ENCODE assay signal across 8 mouse cellular contexts in the genomic region with DNA sequence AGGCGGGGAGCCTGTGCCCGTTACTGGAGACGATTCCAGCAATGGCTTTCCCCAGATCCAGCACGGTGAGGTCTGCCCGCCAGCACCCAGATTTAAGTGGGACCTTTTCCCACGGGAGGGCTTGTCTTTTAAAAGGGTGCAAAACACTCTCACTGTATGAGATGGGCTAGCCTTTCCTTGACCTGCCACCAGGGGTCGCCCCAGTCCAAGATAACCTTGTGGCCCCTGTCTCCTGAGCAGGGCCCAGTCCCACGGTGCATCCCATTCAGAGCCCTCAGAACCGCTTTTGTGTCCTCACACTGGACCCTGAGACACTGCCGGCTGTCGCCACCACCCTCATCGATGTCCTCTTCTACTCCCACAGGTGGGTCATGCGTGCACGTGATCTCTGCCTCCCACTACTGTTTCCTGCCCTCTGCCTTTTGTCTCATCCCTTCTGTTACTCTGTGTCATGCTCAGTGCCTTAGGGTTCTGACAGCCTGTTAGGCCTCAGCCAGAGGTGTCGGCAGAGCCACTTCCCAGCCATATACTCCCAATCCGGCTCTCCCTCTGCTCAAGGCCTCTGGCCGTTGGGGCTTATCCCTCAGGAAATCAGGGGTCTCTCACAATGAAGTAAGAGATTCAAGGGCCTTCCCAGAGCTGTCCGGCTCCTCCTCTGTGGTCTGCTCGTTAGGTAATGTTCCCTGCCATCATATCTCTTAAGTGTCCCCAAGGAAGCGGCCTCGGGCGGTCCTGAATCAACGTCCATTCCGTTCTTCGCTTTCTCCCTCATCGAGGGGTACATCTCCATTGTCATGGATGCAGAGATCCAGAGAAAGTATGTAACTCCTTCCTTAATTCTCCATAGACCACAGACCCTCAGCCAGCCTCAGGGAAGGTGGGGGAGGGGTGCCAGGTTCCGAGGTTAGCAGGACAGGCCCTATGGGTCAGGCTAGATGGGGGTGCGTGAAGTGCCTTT. TPM values are rescaled to one million over a fixed set of nuclear protein-coding genes. Genes with fewer than 3 reads are reported as not detected.
DNase-seq lines count a peak whose midpoint lies in the region; ATAC-seq and TF ChIP-seq lines count a peak whose summit lies in the region.

No protein-coding gene starts in this region.

- 0 out of 2 replicates have a peak overlapping the region, but pooled peaks have one; percentile 1 for H3K27ac ChIP-seq in forebrain, embryonic 10.5 days
- H3K27ac ChIP-seq in forebrain, embryonic 16.5 days (ENCODE audit: low read length) = no peak overlapping the region
- H3K27ac ChIP-seq in cerebellum, adult 2 months (ENCODE audit: insufficient read depth, low read length) = no peak overlapping the region

- H3K36me3 ChIP-seq in forebrain, embryonic 10.5 days (replicated peaks) = peaks cover 7% of the 10 kb centered on the region; the same call in 1 of the 2 replicates
- no peaks in the 10 kb centered on the region for H3K36me3 ChIP-seq in forebrain, embryonic 16.5 days (ENCODE audit: control insufficient read depth, insufficient read depth)

- H3K4me1 ChIP-seq in forebrain, embryonic 10.5 days = peaks cover 36% of the 10 kb centered on the region
- H3K4me1 ChIP-seq in forebrain, embryonic 16.5 days (replicated peaks; ENCODE audit: control insufficient read depth, insufficient read depth, low read length) = peaks cover 8% of the 10 kb centered on the region
- no peaks in the 10 kb centered on the region for H3K4me1 ChIP-seq in cerebellum, adult 2 months (ENCODE audit: control insufficient read depth, insufficient read depth, low read length)

- H3K9me3 ChIP-seq in forebrain, embryonic 10.5 days = no peaks in the 10 kb centered on the region; the same call in 1 of the 2 replicates
- H3K9me3 ChIP-seq in forebrain, embryonic 16.5 days (ENCODE audit: control insufficient read depth, low read length) = peaks cover 6% of the 10 kb centered on the region

- TF ChIP-seq POLR2A in cerebellum, adult 2 months (IDR thresholded peaks at IDR 0.05; ENCODE audit: borderline replicate concordance, insufficient read depth, low read length) = no peak

- peaks cover 39% of the 10 kb centered on the region for H3K27me3 ChIP-seq in forebrain, embryonic 10.5 days (ENCODE audit: poor library complexity, severe bottlenecking)
- peaks cover 14% of the 10 kb centered on the region for H3K27me3 ChIP-seq in forebrain, embryonic 16.5 days (replicated peaks; ENCODE audit: control insufficient read depth, insufficient read depth, low read length)
- no peaks in the 10 kb centered on the region for H3K27me3 ChIP-seq in cerebellum, adult 2 months (ENCODE audit: control insufficient read depth, insufficient read depth, low read length)

- intact Hi-C loops in gastrocnemius, postnatal 14 days (cut with DNase I; ENCODE audit: low total_unique reads) = loop anchor here (2.0 kb wide), 1 partner anchor 38 kb away; no protein-coding TSS in a partner anchor

- DNase-seq in forebrain, embryonic 10.5 days (ENCODE audit: extremely low spot score, low spot score) = peak; percentile 73
- DNase-seq in Muller cell, postnatal 12 days (ENCODE audit: inconsistent ontology term) = peak; percentile 81
- peak; percentile 64 to 81 for DNase-seq in cerebellum, adult 2 months
- DNase-seq in gastrocnemius, postnatal 14 days = peak; percentile 80
- peak; percentile 87 for DNase-seq in kidney, postnatal 4 days
- peak; percentile 83 for DNase-seq in lung, postnatal 10 days
- peak; percentile 63 for DNase-seq in skeletal muscle tissue, adult 2 months (ENCODE audit: low read depth, low spot score)

- no peak overlapping the region for H3K9ac ChIP-seq in forebrain, embryonic 16.5 days (replicated peaks; ENCODE audit: low read depth, low read length)

- peak; percentile 93 for TF ChIP-seq CTCF in cerebellum, adult 2 months (IDR thresholded peaks at IDR 0.05; ENCODE audit: borderline replicate concordance, insufficient read depth, low read depth, low read length)

- no peak overlapping the region for H3K4me2 ChIP-seq in forebrain, embryonic 16.5 days (ENCODE audit: low read length)

- no peak for ATAC-seq in forebrain, embryonic 16.5 days

- no peak overlapping the region for H3K4me3 ChIP-seq in forebrain, embryonic 10.5 days
- H3K4me3 ChIP-seq in forebrain, embryonic 16.5 days (replicated peaks; ENCODE audit: low read length) = no peak overlapping the region
- no peak overlapping the region for H3K4me3 ChIP-seq in cerebellum, adult 2 months (replicated peaks; ENCODE audit: insufficient read depth, low read depth, low read length)

- 45% methylated on average over 28 of the region's 28 CpGs for WGBS in forebrain, embryonic 10.5 days
- WGBS in forebrain, embryonic 16.5 days = 47% methylated on average over 28 of the region's 28 CpGs
- 55% methylated on average over 28 of the region's 28 CpGs for WGBS in cerebellum, adult 2 months

RNA-seq across cellular contexts. Expression of a gene that starts 2.7 kb away (rescaled TPM):
- polyA plus RNA-seq in forebrain, embryonic 10.5 days (2016; fragmentation: Nextera tagmentation; extraction: Ambion mirVana) = 1.9 and 2.6 TPM in 2 replicates
- polyA plus RNA-seq in forebrain, embryonic 16.5 days (2015; fragmentation: Nextera tagmentation; extraction: Ambion mirVana) = 2.3 TPM in 2 replicates
- 5.1 and 5.6 TPM in 2 replicates for polyA plus RNA-seq in cerebellum, adult 2 months (2012; rRNA removed)
- total RNA-seq in gastrocnemius, postnatal 14 days (2021) = 1 to 10 TPM; 4.3 to 8.9 TPM

RNA-seq across cellular contexts. Expression of a gene that starts 15.5 kb away (rescaled TPM):
- polyA plus RNA-seq in forebrain, embryonic 10.5 days (2016; fragmentation: Nextera tagmentation; extraction: Ambion mirVana) = 0.06 TPM in 1 of 2 replicates, not detected in the other
- polyA plus RNA-seq in forebrain, embryonic 16.5 days (2015; fragmentation: Nextera tagmentation; extraction: Ambion mirVana) = 0.10 TPM in 1 of 2 replicates, not detected in the other
- polyA plus RNA-seq in cerebellum, adult 2 months (2012; rRNA removed) = 0.03 TPM in 1 of 2 replicates, not detected in the other
- total RNA-seq in gastrocnemius, postnatal 14 days (2021) = not detected

RNA-seq across cellular contexts. Expression of a gene that starts 34.1 kb away (rescaled TPM):
- 24.4 and 25.4 TPM in 2 replicates for polyA plus RNA-seq in forebrain, embryonic 10.5 days (2016; fragmentation: Nextera tagmentation; extraction: Ambion mirVana)
- 29.1 and 33.4 TPM in 2 replicates for polyA plus RNA-seq in forebrain, embryonic 16.5 days (2015; fragmentation: Nextera tagmentation; extraction: Ambion mirVana)
- 33.3 and 34.1 TPM in 2 replicates for polyA plus RNA-seq in cerebellum, adult 2 months (2012; rRNA removed)
- total RNA-seq in gastrocnemius, postnatal 14 days (2021) = 1 to 10 TPM; 5.3 to 5.4 TPM

RNA-seq across cellular contexts. Expression of a gene that starts 36.6 kb away (rescaled TPM):
- 0.11 TPM in 1 of 2 replicates, not detected in the other for polyA plus RNA-seq in forebrain, embryonic 10.5 days (2016; fragmentation: Nextera tagmentation; extraction: Ambion mirVana)
- 0.05 TPM in 1 of 2 replicates, not detected in the other for polyA plus RNA-seq in forebrain, embryonic 16.5 days (2015; fragmentation: Nextera tagmentation; extraction: Ambion mirVana)
- polyA plus RNA-seq in cerebellum, adult 2 months (2012; rRNA removed) = 0.15 and 0.41 TPM in 2 replicates
- under 1 TPM; 0.24 to 0.45 TPM for total RNA-seq in gastrocnemius, postnatal 14 days (2021)
